Mouse (Mus musculus) heart, adult 8-10 months (tissue): ENCODE measurements around the gene Fam83c. TPM values are rescaled to one million over a fixed set of nuclear protein-coding genes. Genes with fewer than 3 reads are reported as not detected.
"Not testable (repeated sequence)": the region's sequence is repeated elsewhere in the genome, so short reads cannot be mapped to it uniquely, and the experiment has no call there.

Source experiments
- DNase-seq: peaks from one replicate; pipeline ENCODE4 v3.0.0; 2022; ENCODE audit warnings: low spot score
- total RNA-seq, 4 experiments: library from RNA; stranded (reverse); gene quantifications; 2 replicates each; pipeline ENCODE4 v1.2.4; 2022

Fam83c gene
- total RNA-seq = not detected

- DNase-seq = no peak
Observed at GRCm38 (mm10) chr2:155834732-155835131, at the start of gene Fam83c. Gene Fam83c (minus strand): TSS chr2:155834854.

DNA sequence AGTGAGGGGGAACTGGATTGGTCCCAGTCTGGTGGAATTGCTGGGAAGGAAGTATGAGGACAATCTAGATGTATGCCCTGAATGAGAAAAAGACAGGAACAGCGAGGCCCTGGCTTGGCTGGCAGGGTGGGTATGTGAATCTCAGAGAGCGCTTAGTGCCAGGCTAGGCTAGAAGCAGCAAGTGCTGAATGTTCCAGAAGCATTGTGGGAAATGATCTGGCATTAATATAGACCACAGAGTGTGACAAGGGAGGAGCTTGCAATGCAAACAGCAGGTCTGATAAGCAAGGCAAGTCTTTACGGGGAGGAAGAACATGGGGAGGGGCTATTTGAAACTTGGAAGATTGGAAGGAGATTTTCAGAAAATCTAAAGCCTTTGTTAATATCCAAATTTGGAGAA is 47.4 kb upstream of the Fam83c start:
- peak; percentile 22 for DNase-seq

DNA sequence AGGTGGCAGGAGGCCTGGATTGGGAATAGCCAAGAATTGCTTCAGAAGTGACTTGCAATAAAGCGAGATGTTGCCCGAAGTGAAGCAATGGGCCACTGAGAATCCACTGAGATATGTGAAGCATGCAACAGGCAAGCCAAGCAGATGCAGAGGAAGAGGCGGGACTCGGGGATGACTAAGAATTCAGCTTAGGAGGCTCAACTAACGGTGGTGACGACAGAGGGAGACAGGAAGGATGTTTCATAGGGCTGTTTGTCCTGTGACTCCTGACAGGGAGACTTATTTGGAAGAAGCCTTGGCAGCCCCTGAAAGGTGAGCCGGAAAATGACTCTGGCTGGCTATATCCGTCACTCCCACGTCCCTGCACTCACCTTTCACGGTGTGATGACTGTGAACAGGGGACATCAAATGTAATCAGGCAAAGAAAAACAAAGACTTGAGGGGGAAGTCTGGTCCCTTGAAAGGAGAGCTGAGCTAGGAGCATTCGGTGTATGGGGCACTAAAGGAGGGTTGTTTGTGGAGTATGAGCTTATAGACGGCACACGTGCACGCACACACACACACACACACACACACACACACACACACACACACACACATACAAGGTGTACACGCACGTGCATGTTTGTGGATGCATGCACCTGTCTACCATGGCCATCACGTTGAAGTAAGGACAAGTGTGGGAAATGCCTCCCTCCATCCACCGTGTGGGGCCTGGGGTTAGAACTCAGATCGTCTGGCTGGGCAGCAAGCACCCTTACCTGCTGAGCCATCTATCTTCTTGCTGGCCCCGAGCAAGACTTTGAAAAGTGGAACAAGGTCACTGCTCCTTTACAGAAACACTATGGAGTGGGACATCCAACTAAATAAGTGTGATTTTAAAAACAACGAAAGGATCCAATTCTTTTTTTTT is 44.6 kb upstream of the Fam83c start:
- DNase-seq = peak; percentile 20

GRCm38 (mm10) chr2:155873636-155874035 is 39.0 kb upstream of the Fam83c start:
- no peak for DNase-seq

DNA sequence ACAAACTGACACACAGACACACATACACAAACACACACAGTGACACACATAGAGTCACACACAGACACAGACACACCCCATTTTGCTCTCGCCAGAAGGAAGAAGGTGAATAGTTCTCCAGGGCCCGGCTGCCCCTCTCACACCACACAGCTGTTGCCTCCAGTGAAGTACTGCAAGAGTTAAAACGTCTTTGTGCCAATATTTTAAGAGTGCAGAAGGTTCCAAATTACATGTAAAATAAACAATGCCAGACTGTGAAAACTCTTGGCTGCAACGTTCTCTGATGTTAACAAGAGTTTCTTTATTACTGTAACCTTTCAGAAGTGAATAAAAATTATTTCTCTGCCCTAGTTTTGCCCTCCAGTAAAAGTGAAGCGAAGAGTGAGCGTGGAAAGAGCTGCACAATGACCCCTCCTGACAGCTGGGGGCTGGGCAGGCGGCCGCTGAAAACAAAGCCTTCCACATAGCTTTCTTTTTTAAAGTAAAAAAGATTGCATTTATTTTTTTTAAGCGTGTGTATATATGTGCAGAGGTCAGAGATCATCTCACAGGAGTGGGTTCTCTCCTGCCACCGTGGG is 38.4 kb upstream of the Fam83c start:
- DNase-seq = no peak

DNA sequence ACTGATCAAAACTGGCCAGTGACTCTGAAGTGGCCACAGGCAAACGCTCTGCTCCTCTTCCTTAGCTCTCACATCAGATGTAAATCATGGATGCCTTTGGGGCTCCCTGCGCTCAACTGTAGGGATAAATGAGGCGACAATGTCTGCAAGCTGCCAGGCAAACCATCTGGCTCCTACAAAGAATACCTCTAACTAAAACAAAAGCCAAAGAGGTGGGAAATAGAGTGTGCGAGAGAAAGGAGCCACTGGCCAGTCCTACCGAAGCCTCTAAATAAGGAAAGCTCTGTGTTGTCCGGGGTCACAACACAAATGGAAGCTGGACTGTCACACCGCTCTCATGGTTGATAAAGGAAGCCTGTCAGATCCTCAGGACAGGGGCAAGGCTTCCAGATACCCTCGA is 37.8 kb upstream of the Fam83c start:
- no peak for DNase-seq

DNA sequence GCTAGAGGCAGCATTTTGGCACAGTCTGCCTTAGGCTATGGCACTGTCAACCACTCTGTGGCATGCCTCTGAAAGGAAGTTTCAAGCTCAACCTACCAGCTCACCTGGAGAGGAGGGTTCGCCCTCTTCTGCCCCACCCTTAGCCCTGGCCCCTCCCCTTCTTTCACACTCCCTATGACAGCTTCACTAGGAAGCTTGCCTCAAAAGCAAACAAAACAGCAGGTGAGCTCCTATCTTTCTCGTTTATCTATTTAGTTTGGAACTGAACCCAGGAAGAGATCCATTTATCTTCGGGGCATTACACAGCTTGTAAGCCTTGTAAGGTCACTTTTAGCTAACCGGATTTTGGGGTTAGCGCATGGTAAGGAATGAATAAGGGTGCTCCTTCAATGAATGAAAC is 35.1 kb upstream of the Fam83c start:
- DNase-seq = no peak

DNA sequence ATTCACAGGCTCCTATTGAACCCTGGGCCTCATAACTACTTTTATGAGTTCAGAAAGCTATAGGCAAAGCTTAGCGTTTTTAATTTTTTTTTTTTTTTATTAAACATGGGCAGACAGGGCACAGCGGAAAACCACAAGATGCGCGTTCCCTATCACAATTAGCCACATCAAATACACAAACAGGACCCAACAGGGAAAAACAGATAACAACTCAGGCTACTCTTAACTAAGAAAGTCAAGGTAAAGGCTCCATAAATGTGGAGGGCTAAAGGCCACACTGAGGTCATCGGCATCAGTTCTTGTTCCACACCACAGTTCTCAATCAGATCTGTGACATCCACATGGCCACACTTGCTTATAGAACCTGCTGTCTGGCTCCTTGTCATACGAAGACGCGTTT is 33.7 kb upstream of the Fam83c start:
- no peak for DNase-seq

DNA sequence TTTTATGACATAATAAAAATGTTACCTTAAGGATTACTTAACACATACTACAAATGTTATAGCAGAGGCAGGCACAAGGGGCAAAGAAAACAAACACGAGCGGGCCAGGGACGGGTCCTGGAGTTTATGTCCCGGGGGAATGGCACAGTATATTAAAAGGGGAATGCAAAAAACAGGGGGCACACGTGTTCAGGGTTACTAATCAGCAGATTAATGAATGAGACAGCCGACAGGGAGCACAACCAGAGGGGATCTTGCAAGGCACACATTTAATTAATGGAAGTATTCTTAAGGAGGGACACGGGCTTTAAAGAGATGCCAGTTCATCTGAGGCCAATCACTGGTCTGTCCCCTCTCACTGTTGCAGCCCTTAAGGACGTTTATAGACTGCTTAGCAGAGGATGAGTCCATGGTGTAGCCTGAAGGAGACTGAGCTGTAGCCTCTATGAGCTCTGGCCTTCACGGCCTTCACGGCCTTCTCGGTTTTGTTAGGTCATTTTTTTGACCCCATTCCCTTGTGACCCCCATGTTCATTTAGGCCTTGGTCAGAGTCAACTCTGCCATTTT is 28.7 kb upstream of the Fam83c start:
- DNase-seq = no peak

DNA sequence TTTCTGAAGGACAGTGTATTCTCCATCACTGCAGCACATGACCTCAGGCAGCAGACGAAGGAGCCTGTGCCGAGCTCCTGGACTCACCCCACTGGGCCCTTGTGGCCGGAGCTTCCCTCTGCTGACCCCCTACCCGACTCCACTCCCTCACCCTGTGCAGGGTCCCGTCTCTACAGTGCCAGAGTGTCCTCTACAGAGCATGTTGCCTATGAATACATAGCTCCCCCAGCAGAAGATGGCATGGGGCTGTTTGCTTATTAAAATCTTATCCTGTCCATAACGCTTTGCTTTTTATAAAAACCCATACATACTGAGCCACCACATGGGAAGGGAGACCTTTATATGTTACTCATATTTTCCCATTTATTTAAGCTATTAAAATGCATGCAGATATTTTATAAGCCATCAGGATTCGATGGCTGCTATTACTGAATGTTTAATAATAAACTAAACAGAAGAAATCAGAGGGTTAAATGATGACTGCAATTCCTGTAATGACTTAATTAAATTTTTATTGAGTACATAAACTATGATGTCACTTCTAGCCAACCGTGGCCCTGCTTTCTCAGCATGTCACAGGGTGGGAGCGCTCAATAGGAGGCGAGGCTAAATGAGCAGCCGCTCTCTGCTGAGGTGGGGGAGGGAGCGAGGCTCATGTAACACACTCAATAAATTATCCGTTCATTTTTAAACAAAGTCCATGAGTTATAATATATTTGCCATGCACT is 28.1 kb upstream of the Fam83c start:
- no peak for DNase-seq

DNA sequence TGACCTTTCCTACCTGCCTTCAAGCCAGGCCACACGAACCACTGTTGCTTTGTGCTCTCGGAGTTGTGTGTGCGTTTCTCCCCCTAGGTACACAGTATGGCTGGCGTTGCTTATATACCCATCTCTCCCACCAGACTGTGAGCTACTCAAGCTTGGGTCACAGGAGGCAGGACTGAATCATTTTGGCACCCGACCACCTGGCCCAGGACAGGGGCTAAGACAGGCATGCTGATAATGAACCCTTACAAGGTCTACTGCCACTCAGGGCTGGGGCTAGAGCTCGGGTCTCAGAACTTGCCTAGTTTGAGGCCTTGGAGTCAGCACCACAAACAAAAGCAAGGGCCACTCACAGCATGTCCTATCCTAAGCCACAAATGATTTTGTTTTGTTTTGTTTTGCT is 26.9 kb upstream of the Fam83c start:
- no peak for DNase-seq

- DNase-seq = no peak
Observed at GRCm38 (mm10) chr2:155860102-155860501, 25.4 kb upstream of the Fam83c start.

GRCm38 (mm10) chr2:155852536-155852935 is 17.9 kb upstream of the Fam83c start:
- no peak for DNase-seq

- no peak for DNase-seq
Observed at GRCm38 (mm10) chr2:155850120-155850519, 15.5 kb upstream of the Fam83c start.

GRCm38 (mm10) chr2:155849464-155849863 is 14.8 kb upstream of the Fam83c start:
- DNase-seq = no peak

- DNase-seq = peak; percentile 70
Observed at GRCm38 (mm10) chr2:155848291-155848690, 13.6 kb upstream of the Fam83c start.

GRCm38 (mm10) chr2:155846930-155847329 is 12.3 kb upstream of the Fam83c start:
- DNase-seq = no peak

GRCm38 (mm10) chr2:155838961-155839360 is 4.3 kb upstream of the Fam83c start:
- no peak for DNase-seq

DNA sequence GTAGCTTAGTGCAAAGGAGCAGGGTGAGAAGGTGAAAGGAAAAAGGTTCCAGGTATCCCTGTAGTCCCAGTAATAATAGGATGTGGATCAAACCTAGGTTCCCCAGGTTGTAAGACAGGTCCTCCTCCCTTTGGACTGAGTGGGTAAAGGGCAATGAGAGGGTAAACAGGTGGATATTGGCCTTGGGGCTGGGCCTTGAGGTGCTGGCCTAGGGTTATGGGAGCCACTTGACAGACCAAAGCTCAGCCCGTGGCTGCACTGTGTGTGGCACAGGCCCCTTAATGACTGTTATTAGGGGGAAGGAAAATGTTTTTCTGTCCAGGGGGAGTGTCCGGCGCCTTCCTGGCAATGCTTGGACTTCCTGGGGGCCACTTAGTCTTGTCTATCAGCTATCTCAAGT is 3.3 kb upstream of the Fam83c start:
- DNase-seq = no peak

- not testable (repeated sequence) for DNase-seq
Observed at GRCm38 (mm10) chr2:155832087-155832486, 2.6 kb downstream of the Fam83c start.

- no peak for DNase-seq
Observed at GRCm38 (mm10) chr2:155831302-155831701, 3.4 kb downstream of the Fam83c start.

DNA sequence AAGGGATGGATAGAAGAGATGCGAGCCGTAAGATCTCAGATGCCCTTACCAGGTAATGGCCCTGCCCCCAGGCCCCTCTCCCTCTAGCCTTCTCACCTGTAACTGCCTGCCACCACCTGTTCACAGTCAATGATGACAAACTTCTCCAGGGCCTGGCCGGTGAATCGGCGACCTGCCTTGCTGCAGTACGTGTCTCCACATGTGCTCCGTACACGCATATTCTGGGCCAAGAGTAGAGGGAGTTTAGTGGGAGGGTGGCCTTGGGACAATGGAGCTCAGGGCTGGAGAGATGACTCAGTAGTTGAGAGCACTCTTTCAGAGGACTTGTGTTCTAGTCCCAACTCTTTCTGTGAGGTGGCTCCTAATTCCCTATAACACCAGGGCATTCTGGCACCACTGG is 3.8 kb downstream of the Fam83c start:
- DNase-seq = no peak
